Mouse (Mus musculus) neural tube, embryonic 12.5 days (tissue): ENCODE data around the gene Klrg1. TPM values are rescaled to one million over a fixed set of nuclear protein-coding genes. Genes with fewer than 3 reads are reported as not detected.
A peak's percentile ranks its signal among the peaks of the same experiment; 100 is the strongest.

Experiments used
- ATAC-seq: fragments of 200-750 bp; cut with Nextera tagmentation; 2 replicates; pipeline ENCODE4 v1.8.0; 2017; ENCODE audit warnings: low read depth, mild to moderate bottlenecking, moderate TSS enrichment, moderate library complexity; ENCODE audit not compliant: low FRiP score
- H3K27ac ChIP-seq: fragments of 300-500 bp; sonication (generic); 2 replicates; pipeline ENCODE4 v1.5.1; 2016
- H3K27me3 ChIP-seq: fragments of 300-500 bp; sonication (generic); replicated peaks from 2 replicates; pipeline ENCODE4 v1.6.1; 2016; ENCODE audit warnings: mild to moderate bottlenecking
- H3K36me3 ChIP-seq: fragments of 300-500 bp; sonication (generic); 2 replicates; pipeline ENCODE4 v1.6.1; 2016; ENCODE audit warnings: mild to moderate bottlenecking
- H3K4me1 ChIP-seq: fragments of 300-500 bp; sonication (generic); 2 replicates; pipeline ENCODE4 v1.6.1; 2016
- H3K4me2 ChIP-seq: fragments of 300-500 bp; sonication (generic); replicated peaks from 2 replicates; pipeline ENCODE4 v1.6.1; 2016; ENCODE audit warnings: mild to moderate bottlenecking
- H3K4me3 ChIP-seq: fragments of 300-500 bp; sonication (generic); 2 replicates; pipeline ENCODE4 v1.5.1; 2016
- H3K9ac ChIP-seq: fragments of 300-500 bp; sonication (generic); 2 replicates; pipeline ENCODE4 v1.6.1; 2016; ENCODE audit warnings: mild to moderate bottlenecking
- H3K9me3 ChIP-seq: fragments of 300-500 bp; sonication (generic); 2 replicates; pipeline ENCODE4 v1.6.1; 2016; ENCODE audit warnings: mild to moderate bottlenecking
- WGBS: fragments of 180-500 bp; shearing (Covaris S2); methylation state at CpG from one replicate; pipeline ENCODE4 v1.1.7; 2016; 5-methylcytosine and 5-hydroxymethylcytosine counted together
- polyA plus RNA-seq: library from polyadenylated mRNA; unstranded; fragments of >200 nt; fragmentation: Nextera tagmentation; extraction: Ambion mirVana; gene quantifications from 2 replicates; pipeline ENCODE4 v1.2.1, GENCODE M21; 2016

Gene Klrg1
- polyA plus RNA-seq, 1 experiment from 2014 or later: 0.27 TPM

DNA sequence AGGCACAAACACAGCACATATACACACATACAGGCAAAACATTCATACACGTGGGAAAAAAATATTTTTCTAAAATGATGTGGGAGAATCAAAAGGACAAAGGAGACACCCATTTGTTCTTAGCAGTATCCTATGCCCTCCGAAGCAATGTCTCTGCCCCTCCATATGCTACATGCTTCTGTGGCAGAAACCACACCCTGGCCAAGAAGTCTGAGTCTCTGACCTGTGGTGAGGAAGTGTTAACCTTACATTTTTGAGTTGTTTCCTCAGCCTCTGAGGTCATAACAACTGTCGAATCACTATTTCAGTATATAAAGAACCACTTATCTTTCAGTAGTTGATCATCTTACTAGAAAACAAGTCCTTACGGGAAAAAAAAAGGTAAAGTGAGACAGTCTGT is 20.0 kb upstream of the Klrg1 start:
- 83% methylated on average over 4 of the region's 4 CpGs for WGBS

GRCm38 (mm10) chr6:122302121-122302520 is 19.4 kb upstream of the Klrg1 start:
- Histone ChIP-seq H3K9me3 (no peaks in the 10 kb centered on the region), H3K4me1 (no peaks in the 10 kb centered on the region), H3K4me3 (no peak overlapping the region), H3K36me3 (no peaks in the 10 kb centered on the region), H3K4me2 (no peak overlapping the region), H3K27ac (no peak overlapping the region), H3K27me3 (no peaks in the 10 kb centered on the region), H3K9ac (no peak overlapping the region)
- no peak for ATAC-seq
- 54% methylated on average over 1 of the region's 1 CpGs for WGBS

More for the DNA sequence above, 20.0 kb upstream of the Klrg1 start:
- no peak for ATAC-seq
- H3K36me3 ChIP-seq: no peaks in the 10 kb centered on the region
- H3K4me1 ChIP-seq: no peaks in the 10 kb centered on the region
- no peak overlapping the region for H3K9ac ChIP-seq
- H3K4me2 ChIP-seq: no peak overlapping the region
- H3K9me3 ChIP-seq: no peaks in the 10 kb centered on the region
- H3K27ac ChIP-seq: no peak overlapping the region
- H3K27me3 ChIP-seq: no peaks in the 10 kb centered on the region
- H3K4me3 ChIP-seq: no peak overlapping the region

DNA sequence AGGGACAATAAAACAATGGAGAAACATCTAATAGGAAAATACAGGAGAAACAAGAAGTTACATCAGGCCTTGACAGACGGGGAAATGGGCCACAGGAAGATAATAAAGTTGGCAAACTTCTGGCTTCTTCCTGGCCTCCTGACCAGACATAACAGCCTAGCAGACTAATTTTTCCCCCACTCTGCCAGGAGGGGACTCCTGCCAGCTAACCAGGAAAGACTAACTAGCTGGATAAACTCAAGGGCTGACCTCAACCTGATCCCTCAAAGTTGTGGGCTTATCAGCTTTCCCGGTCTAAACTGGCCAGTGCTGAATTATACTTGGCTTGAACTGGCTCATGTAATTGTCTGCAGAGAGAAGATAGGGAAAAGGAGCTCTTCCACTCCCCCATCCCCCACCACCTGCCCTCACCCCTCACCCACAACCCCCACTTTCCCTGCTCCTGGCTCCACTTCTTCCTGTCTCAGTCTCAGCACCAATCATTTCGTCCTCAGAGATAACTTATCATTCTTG is 17.0 kb upstream of the Klrg1 start:
- Histone ChIP-seq H3K27ac (no peak overlapping the region), H3K4me2 (no peak overlapping the region), H3K4me3 (no peak overlapping the region), H3K4me1 (peaks cover 5% of the 10 kb centered on the region; the same call in 1 of the 2 replicates), H3K9ac (no peak overlapping the region), H3K9me3 (no peaks in the 10 kb centered on the region), H3K36me3 (no peaks in the 10 kb centered on the region), H3K27me3 (no peaks in the 10 kb centered on the region)
- 74% methylated on average over 3 of the region's 3 CpGs for WGBS
- no peak for ATAC-seq

DNA sequence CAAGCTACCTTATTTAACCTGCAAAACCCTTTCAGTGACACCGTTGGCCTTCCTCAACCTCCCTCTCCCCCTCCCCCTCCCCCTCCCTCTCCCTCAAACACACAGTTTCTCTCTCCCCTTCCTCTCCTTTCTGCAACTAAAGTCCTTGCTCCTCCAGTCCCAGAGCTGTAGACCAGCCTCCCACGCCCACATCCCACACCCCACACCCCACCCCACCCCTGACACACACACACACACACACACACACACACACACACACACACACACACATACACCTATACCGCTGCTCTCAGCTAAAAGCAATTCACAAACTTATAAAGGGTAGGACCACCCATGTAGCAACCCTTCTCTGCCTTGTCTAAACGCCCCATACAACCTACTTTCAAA is 15.5 kb upstream of the Klrg1 start:
- ATAC-seq: peak; percentile 41
- H3K9me3 ChIP-seq: no peaks in the 10 kb centered on the region
- no peak overlapping the region for H3K9ac ChIP-seq
- H3K36me3 ChIP-seq: no peaks in the 10 kb centered on the region
- no peak overlapping the region for H3K27ac ChIP-seq
- H3K4me2 ChIP-seq: peak overlapping the region; percentile 67
- WGBS: 62% methylated on average over 4 of the region's 4 CpGs
- peaks cover 5% of the 10 kb centered on the region; the same call in 1 of the 2 replicates for H3K4me1 ChIP-seq
- H3K27me3 ChIP-seq: no peaks in the 10 kb centered on the region
- H3K4me3 ChIP-seq: no peak overlapping the region

GRCm38 (mm10) chr6:122297279-122298222 is 14.9 kb upstream of the Klrg1 start:
- peak; percentile 80 for ATAC-seq
- H3K27me3 ChIP-seq: no peaks in the 10 kb centered on the region
- no peak overlapping the region for H3K27ac ChIP-seq
- peak overlapping the region; percentile 41 for H3K4me3 ChIP-seq
- 7% methylated on average over 25 of the region's 25 CpGs for WGBS
- H3K36me3 ChIP-seq: no peaks in the 10 kb centered on the region
- peak overlapping the region; percentile 72 for H3K9ac ChIP-seq
- peak overlapping the region; percentile 67 for H3K4me2 ChIP-seq
- H3K9me3 ChIP-seq: no peaks in the 10 kb centered on the region
- peaks cover 5% of the 10 kb centered on the region; the same call in 1 of the 2 replicates for H3K4me1 ChIP-seq

DNA sequence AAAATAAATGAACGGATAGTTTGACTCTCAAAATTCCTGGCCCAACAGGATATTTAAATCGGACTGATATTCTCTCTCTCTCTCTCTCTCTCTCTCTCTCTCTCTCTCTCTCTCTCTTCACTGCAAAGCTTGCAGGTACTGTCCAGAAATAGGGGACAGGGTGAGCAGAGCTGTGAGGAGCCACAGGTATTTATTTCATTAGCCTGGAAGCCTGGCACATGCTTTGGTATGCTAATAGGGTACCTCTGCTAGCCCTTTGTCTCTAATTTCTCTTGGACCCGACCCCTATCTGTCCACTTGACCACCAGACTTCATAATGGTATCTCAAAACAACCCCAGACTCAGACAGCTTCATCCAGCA is 14.2 kb upstream of the Klrg1 start:
- Histone ChIP-seq H3K4me1 (peaks cover 5% of the 10 kb centered on the region; the same call in 1 of the 2 replicates), H3K4me2 (peak overlapping the region; percentile 67), H3K9ac (peak overlapping the region; percentile 72), H3K36me3 (no peaks in the 10 kb centered on the region), H3K4me3 (peak overlapping the region; percentile 41), H3K27me3 (no peaks in the 10 kb centered on the region), H3K27ac (no peak overlapping the region), H3K9me3 (no peaks in the 10 kb centered on the region)
- peak; percentile 35 for ATAC-seq
- WGBS: 39% methylated on average over 3 of the region's 3 CpGs

DNA sequence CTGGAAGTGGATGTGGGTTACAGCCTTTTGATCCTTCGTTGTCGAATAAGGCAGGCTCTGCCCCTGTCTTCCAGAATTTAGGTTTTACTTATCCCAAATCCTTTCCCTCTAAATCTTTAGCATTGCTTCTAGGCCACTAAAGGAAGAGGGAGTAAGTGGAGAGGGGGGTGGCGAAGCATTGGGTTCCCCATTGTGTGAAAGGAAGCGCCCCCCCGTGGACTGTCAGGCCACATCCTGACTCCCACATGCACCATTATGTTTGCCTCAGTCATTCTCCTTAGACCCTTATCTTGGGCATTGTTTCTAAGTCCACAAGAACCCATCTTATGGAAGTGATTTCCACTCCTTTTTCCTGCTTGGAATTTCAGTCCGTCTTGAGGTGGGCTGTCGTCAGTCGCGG is 12.6 kb upstream of the Klrg1 start:
- WGBS: 64% methylated on average over 9 of the region's 9 CpGs
- Histone ChIP-seq H3K4me2 (no peak overlapping the region), H3K4me3 (no peak overlapping the region), H3K9me3 (no peaks in the 10 kb centered on the region), H3K36me3 (no peaks in the 10 kb centered on the region), H3K4me1 (peaks cover 5% of the 10 kb centered on the region; the same call in 1 of the 2 replicates), H3K27ac (no peak overlapping the region), H3K9ac (no peak overlapping the region), H3K27me3 (no peaks in the 10 kb centered on the region)
- no peak for ATAC-seq

DNA sequence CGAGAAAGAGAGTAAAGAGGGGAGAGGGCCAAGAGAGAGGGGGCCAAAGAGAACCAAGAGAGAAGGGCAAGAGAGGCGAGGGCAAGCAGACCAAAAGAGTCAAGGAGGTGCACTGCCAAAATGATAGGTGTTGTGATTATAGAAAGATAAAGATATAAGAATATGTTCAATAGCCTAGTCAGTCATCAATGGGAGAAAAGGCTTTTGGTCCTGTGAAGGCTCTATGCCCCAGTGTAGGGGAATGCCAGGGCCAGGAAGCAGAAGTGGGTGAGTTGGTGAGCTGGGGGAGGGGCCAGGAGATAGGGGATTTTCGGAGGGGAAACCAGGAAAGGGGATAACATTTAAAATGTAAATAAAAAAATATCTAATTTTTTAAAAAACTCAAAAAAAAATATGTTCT is 11.6 kb upstream of the Klrg1 start:
- H3K36me3 ChIP-seq: no peaks in the 10 kb centered on the region
- no peak overlapping the region for H3K4me3 ChIP-seq
- 73% methylated on average over 3 of the region's 3 CpGs for WGBS
- no peak overlapping the region for H3K9ac ChIP-seq
- H3K27ac ChIP-seq: no peak overlapping the region
- H3K4me1 ChIP-seq: peaks cover 5% of the 10 kb centered on the region; the same call in 1 of the 2 replicates
- H3K9me3 ChIP-seq: no peaks in the 10 kb centered on the region
- no peak for ATAC-seq
- H3K27me3 ChIP-seq: no peaks in the 10 kb centered on the region
- H3K4me2 ChIP-seq: no peak overlapping the region

DNA sequence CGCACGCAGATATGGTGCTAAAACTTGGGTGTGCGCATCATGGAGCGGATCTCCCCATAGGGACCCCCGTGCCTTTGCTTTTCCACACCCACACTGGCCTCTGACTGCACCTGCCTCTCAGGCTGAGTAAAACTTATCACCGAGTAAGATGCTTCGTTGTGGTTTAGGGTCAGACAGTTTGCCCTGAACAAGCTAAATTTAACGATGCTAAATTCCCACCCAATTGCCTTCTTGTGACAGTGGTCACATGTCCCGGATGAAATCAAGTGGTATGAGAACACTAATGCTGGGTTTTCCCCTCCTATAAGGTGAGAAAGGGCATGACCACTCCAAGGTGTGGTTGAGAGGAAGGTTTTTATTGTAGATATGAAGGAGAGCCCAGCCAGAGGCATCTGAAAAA is 11.1 kb upstream of the Klrg1 start:
- no peaks in the 10 kb centered on the region for H3K27me3 ChIP-seq
- ATAC-seq: no peak
- WGBS: 93% methylated on average over 9 of the region's 9 CpGs
- H3K4me1 ChIP-seq: peaks cover 5% of the 10 kb centered on the region; the same call in 1 of the 2 replicates
- H3K27ac ChIP-seq: no peak overlapping the region
- no peaks in the 10 kb centered on the region for H3K9me3 ChIP-seq
- H3K36me3 ChIP-seq: no peaks in the 10 kb centered on the region
- H3K9ac ChIP-seq: no peak overlapping the region
- H3K4me3 ChIP-seq: no peak overlapping the region
- no peak overlapping the region for H3K4me2 ChIP-seq

- no peaks in the 10 kb centered on the region for H3K9me3 ChIP-seq
- no peak overlapping the region for H3K4me3 ChIP-seq
- H3K4me1 ChIP-seq: peaks cover 5% of the 10 kb centered on the region; the same call in 1 of the 2 replicates
- WGBS: 90% methylated on average over 8 of the region's 8 CpGs
- no peaks in the 10 kb centered on the region for H3K36me3 ChIP-seq
- no peaks in the 10 kb centered on the region for H3K27me3 ChIP-seq
- H3K9ac ChIP-seq: no peak overlapping the region
- ATAC-seq: no peak
- H3K4me2 ChIP-seq: no peak overlapping the region
- no peak overlapping the region for H3K27ac ChIP-seq
These were observed 10.4 kb upstream of the Klrg1 start for GRCm38 (mm10) chr6:122293121-122293520.

GRCm38 (mm10) chr6:122292184-122292583 is 9.5 kb upstream of the Klrg1 start:
- WGBS: 69% methylated on average over 2 of the region's 2 CpGs
- H3K4me3 ChIP-seq: no peak overlapping the region
- H3K4me2 ChIP-seq: no peak overlapping the region
- no peak overlapping the region for H3K27ac ChIP-seq
- no peak for ATAC-seq
- H3K9me3 ChIP-seq: no peaks in the 10 kb centered on the region
- H3K27me3 ChIP-seq: no peaks in the 10 kb centered on the region
- H3K36me3 ChIP-seq: no peaks in the 10 kb centered on the region
- peaks cover 5% of the 10 kb centered on the region; the same call in 1 of the 2 replicates for H3K4me1 ChIP-seq
- no peak overlapping the region for H3K9ac ChIP-seq

- whole genome bisulfite sequencing: 79% methylated on average over 3 of the region's 3 CpGs
- Histone ChIP-seq H3K4me2 (no peak overlapping the region), H3K27ac (no peak overlapping the region), H3K4me3 (no peak overlapping the region), H3K4me1 (peaks cover 1% of the 10 kb centered on the region; the same call in 1 of the 2 replicates), H3K27me3 (no peaks in the 10 kb centered on the region), H3K36me3 (no peaks in the 10 kb centered on the region), H3K9ac (no peak overlapping the region), H3K9me3 (no peaks in the 10 kb centered on the region)
- no peak for ATAC-seq
These were observed 9.1 kb upstream of the Klrg1 start for GRCm38 (mm10) chr6:122291735-122292134.
